Mouse (Mus musculus) kidney, postnatal 36 days (tissue): ENCODE data around the gene Dbndd2.
A peak's percentile ranks its signal among the peaks of the same experiment; 100 is the strongest.

ENCODE experiments used
- DNase-seq, 2 experiments: peaks; one replicate each; pipeline ENCODE4 v3.0.0; 2021 to 2022; ENCODE audit warnings: mixed read lengths in 2 of 2

Dbndd2 gene

DNA sequence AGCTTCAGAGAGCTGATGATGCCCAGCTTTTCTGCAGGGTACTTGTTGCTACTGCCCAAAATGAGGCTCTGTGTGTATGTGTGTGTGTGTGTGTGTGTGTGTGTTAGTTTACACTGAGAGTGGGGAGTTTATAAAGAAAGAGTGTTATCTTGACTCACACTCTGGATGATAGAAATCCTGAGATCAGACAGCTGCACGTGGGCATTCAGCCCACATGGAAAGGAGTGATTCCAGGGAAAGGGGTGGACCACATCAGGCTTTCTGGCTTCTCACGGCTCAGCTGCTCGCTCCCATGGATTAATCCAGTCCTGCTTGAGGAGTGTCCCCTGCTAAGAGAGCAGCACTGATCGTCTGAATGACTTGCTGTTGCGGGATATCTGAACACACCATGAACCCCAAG lies 56.2 kb downstream of the Dbndd2 start:
- no peak for DNase-seq

- peak in 1 of 2 experiments; percentile 26 for DNase-seq
These were observed 56.7 kb downstream of the Dbndd2 start for GRCm38 (mm10) chr2:164542598-164542997.
